Mouse (Mus musculus): ENCODE measurements around the gene Slc16a2.

DNA sequence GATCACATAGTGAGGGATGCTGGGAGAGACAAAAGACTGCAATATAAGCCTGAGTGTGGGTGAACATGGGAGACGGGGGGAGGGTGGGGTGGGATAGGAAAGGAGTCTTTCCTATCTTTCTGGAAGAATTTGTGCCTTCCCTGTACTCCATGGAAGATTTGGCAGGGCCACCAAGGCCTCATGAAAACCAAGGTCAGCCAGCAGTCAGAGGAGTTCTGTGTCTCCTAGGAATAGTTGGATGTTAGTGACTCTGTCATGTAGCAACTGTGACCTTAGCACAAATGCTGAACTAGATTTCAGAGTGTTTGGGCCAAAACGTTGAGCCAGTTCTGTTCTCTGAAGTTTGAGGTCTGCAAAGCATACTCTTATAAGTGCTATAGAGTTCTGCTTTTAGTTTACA lies 36.1 kb downstream of the Slc16a2 start:
- TF ChIP-seq TBP (IDR thresholded peaks at IDR 0.05; ENCODE audit: low read depth, low read length), result no peak
- no peak for TF ChIP-seq CTCF (IDR thresholded peaks at IDR 0.05 in 2 of 3, conservative IDR thresholded peaks at IDR 0.05 in 1 of 3; ENCODE audit: control insufficient read depth in 1 of 3, insufficient read depth in 1 of 3, low read depth in 2 of 3, low read length in 3 of 3, poor library complexity in 1 of 3, severe bottlenecking in 1 of 3)
- TF ChIP-seq BHLHE40 (IDR thresholded peaks at IDR 0.05; ENCODE audit: borderline replicate concordance, low read depth, low read length), result no peak
- no peak for TF ChIP-seq POLR2A (IDR thresholded peaks at IDR 0.05; ENCODE audit: control insufficient read depth in 1 of 2, insufficient read depth in 1 of 2, low read depth in 1 of 2, low read length in 2 of 2, poor library complexity in 1 of 2)
- no peak for TF ChIP-seq CHD1 (IDR thresholded peaks at IDR 0.05; ENCODE audit: low read depth, low read length)
- TF ChIP-seq TCF12 (IDR thresholded peaks at IDR 0.05; ENCODE audit: low read depth, low read length), result no peak
- TF ChIP-seq MXI1 (IDR thresholded peaks at IDR 0.05; ENCODE audit: low read depth, low read length), result no peak
- no peak for TF ChIP-seq ZNF384 (IDR thresholded peaks at IDR 0.05; ENCODE audit: low read depth, low read length)
- no peak for TF ChIP-seq GABPA (IDR thresholded peaks at IDR 0.05; ENCODE audit: low read depth, low read length)
- TF ChIP-seq MAX (IDR thresholded peaks at IDR 0.05; ENCODE audit: low read length), result no peak

Data from MEL (cell line).